31 mouse cellular contexts compared by ENCODE assay signal in the genomic region with DNA sequence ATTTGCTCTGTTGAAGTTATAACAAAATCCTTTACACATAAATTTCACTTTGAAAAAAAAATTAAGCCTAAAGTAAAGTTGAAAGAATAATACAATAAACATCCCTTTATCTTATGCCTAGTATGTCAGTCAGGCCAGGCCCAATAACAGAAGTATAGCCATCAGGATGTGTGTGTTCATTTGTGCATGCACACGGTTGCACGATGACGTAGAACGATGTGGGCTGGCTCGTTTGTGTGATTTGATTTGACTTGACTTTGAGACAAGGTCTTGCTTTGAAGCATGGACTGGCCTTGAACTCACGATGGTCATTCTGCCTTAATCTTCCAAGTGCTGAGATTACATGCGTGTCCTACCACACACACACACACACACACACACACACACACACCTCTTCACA. TPM values are rescaled to one million over a fixed set of nuclear protein-coding genes. Genes with fewer than 3 reads are reported as not detected.
DNase-seq lines count a peak whose midpoint lies in the region; ATAC-seq and TF ChIP-seq lines count a peak whose summit lies in the region.
"Had no signal": no experiment of that assay in that cellular context is flagged by ENCODE, and none has a peak within 500 bp of the region (broad histone marks: within the 10 kb centered on the region; RNA-seq: fewer than 3 reads in every experiment).

No protein-coding gene starts in this region.

- H3K9me3 ChIP-seq in midbrain, embryonic 11.5 days (ENCODE audit: control insufficient read depth, low read length), result no peaks in the 10 kb centered on the region
- H3K9me3 ChIP-seq: embryonic facial prominence, embryonic 13.5 days; embryonic facial prominence, embryonic 15.5 days; forebrain, embryonic 10.5 days; forebrain, embryonic 12.5 days; forebrain, embryonic 15.5 days; G1E had no signal

- TF ChIP-seq POLR2A in bone marrow macrophage, adult 2 months (IDR thresholded peaks at IDR 0.05; ENCODE audit: borderline replicate concordance, low read depth, low read length), result no peak

- no peak overlapping the region for H3K4me3 ChIP-seq in bone marrow macrophage, adult 2 months (ENCODE audit: insufficient read depth, low read length)
- no peak overlapping the region for H3K4me3 ChIP-seq in midbrain, embryonic 11.5 days (ENCODE audit: low read depth, low read length)
- H3K4me3 ChIP-seq: embryonic facial prominence, embryonic 13.5 days; embryonic facial prominence, embryonic 15.5 days; erythroblast, embryonic 14.5 days; forebrain, embryonic 10.5 days; forebrain, embryonic 12.5 days; forebrain, embryonic 15.5 days had no signal

- H3K27ac ChIP-seq in bone marrow macrophage, adult 2 months (ENCODE audit: insufficient read depth, low read depth, low read length), result peak overlapping the region; percentile 99
- H3K27ac ChIP-seq in midbrain, embryonic 11.5 days (ENCODE audit: low read depth, low read length), result no peak overlapping the region
- H3K27ac ChIP-seq: embryonic facial prominence, embryonic 13.5 days; embryonic facial prominence, embryonic 15.5 days; forebrain, embryonic 10.5 days; forebrain, embryonic 12.5 days; forebrain, embryonic 15.5 days had no signal

- no peaks in the 10 kb centered on the region for H3K36me3 ChIP-seq in midbrain, embryonic 11.5 days (ENCODE audit: control insufficient read depth, insufficient read depth, low read length)
- H3K36me3 ChIP-seq: embryonic facial prominence, embryonic 13.5 days; embryonic facial prominence, embryonic 15.5 days; forebrain, embryonic 10.5 days; forebrain, embryonic 12.5 days; forebrain, embryonic 15.5 days; G1E had no signal

- DNase-seq in B cell, adult 2 months, result peak; percentile 49 to 52
- DNase-seq in midbrain, embryonic 11.5 days (ENCODE audit: low spot score, missing footprints), result no peak
- DNase-seq in lung, postnatal 10 days, result no peak
- no peak for DNase-seq in gastrocnemius, adult 18-20 months (ENCODE audit: low spot score)
- DNase-seq: adrenal gland, adult 8-10 months; adrenal gland, postnatal 14 days; adrenal gland, postnatal 36 days; cerebellum, adult 11 months; cerebellum, adult 18-20 months; cerebellum, adult 8-10 months; cerebellum, adult 9-11 months; cerebellum, postnatal 14 days; cerebellum, postnatal 36 days; embryo, embryonic 11 days; forebrain, postnatal 0 days had no signal

- ATAC-seq in neutrophil, adult 5-6 weeks (ENCODE audit: extremely low read depth, insufficient number of reproducible peaks, low FRiP score, poor library complexity, severe bottlenecking), result peak; percentile 53; the same call in 1 of the 2 replicates
- ATAC-seq in midbrain, embryonic 11.5 days (ENCODE audit: low FRiP score), result no peak
- ATAC-seq: activated CD4-positive, CD25-positive, alpha-beta regulatory T cell, adult 4 months; CD4-positive, CD25-positive, alpha-beta regulatory T cell, adult 4 months; forebrain, embryonic 15.5 days; forebrain, postnatal 0 days; Patski had no signal

- no peaks in the 10 kb centered on the region for H3K27me3 ChIP-seq in midbrain, embryonic 11.5 days (ENCODE audit: control insufficient read depth, insufficient read depth, low read length)
- H3K27me3 ChIP-seq: CH12.LX; embryonic facial prominence, embryonic 13.5 days; embryonic facial prominence, embryonic 15.5 days; forebrain, embryonic 12.5 days; forebrain, embryonic 15.5 days; Patski had no signal

- no peak overlapping the region for H3K4me2 ChIP-seq in midbrain, embryonic 11.5 days
- H3K4me2 ChIP-seq: embryonic facial prominence, embryonic 13.5 days; embryonic facial prominence, embryonic 15.5 days; forebrain, embryonic 12.5 days; forebrain, embryonic 15.5 days had no signal

- 92% methylated on average over 7 of the region's 7 CpGs for WGBS in midbrain, embryonic 11.5 days

- TF ChIP-seq CTCF in bone marrow macrophage, adult 2 months (IDR thresholded peaks at IDR 0.05; ENCODE audit: low read depth, low read length), result no peak

- H3K4me1 ChIP-seq in bone marrow macrophage, adult 2 months (ENCODE audit: control insufficient read depth, insufficient read depth, low read length), result peaks cover 43% of the 10 kb centered on the region
- H3K4me1 ChIP-seq in midbrain, embryonic 11.5 days (ENCODE audit: control insufficient read depth, insufficient read depth, low read length), result no peaks in the 10 kb centered on the region
- H3K4me1 ChIP-seq: forebrain, embryonic 10.5 days; forebrain, embryonic 12.5 days; forebrain, embryonic 15.5 days had no signal

- H3K9ac ChIP-seq in midbrain, embryonic 11.5 days (ENCODE audit: low read length), result no peak overlapping the region
- H3K9ac ChIP-seq: embryonic facial prominence, embryonic 13.5 days; embryonic facial prominence, embryonic 15.5 days; forebrain, embryonic 12.5 days; forebrain, embryonic 15.5 days; forebrain, postnatal 0 days had no signal

RNA-seq across cellular contexts. Expression of a gene that starts 12.4 kb away (rescaled TPM):
- polyA plus RNA-seq in bone marrow macrophage, adult 2 months (2012; ENCODE audit: insufficient read depth, insufficient read length, missing spikeins), result 854 and 867 TPM in 2 replicates
- total RNA-seq in neutrophil, adult 5-6 weeks (2017), result 293 and 313 TPM in 2 replicates
- 2.9 and 3.4 TPM in 2 replicates for polyA plus RNA-seq in midbrain, embryonic 11.5 days (2014; fragmentation: Nextera tagmentation; extraction: Ambion mirVana)
- total RNA-seq in gastrocnemius, adult 18-20 months (2021), result under 1 TPM in 1 of 2 experiments, not detected in 1; 0.21 TPM

RNA-seq across cellular contexts. Expression of a gene that starts 16.7 kb away (rescaled TPM):
- polyA plus RNA-seq in bone marrow macrophage, adult 2 months (2012; ENCODE audit: insufficient read depth, insufficient read length, missing spikeins), result not detected in 2 replicates
- total RNA-seq in neutrophil, adult 5-6 weeks (2017), result 5.9 and 7.4 TPM in 2 replicates
- not detected in 2 replicates for polyA plus RNA-seq in midbrain, embryonic 11.5 days (2014; fragmentation: Nextera tagmentation; extraction: Ambion mirVana)
- total RNA-seq in gastrocnemius, adult 18-20 months (2021), result not detected
- total RNA-seq: adrenal gland, postnatal 36 days; common myeloid progenitor, adult 5-6 weeks; forebrain, postnatal 0 days; G1E had no signal
- polyA plus RNA-seq: brain, embryonic 14.5 days; embryonic facial prominence, embryonic 11.5 days; embryonic facial prominence, embryonic 13.5 days; embryonic facial prominence, embryonic 15.5 days; erythroblast, embryonic 14.5 days; forebrain, embryonic 10.5 days; forebrain, embryonic 12.5 days; forebrain, embryonic 15.5 days; forebrain, postnatal 0 days; G1E; Patski had no signal

RNA-seq across cellular contexts. Expression of a gene that starts 25.1 kb away (rescaled TPM):
- polyA plus RNA-seq in bone marrow macrophage, adult 2 months (2012; ENCODE audit: insufficient read depth, insufficient read length, missing spikeins), result 47.2 and 51.5 TPM in 2 replicates
- total RNA-seq in neutrophil, adult 5-6 weeks (2017), result 32.1 and 33.5 TPM in 2 replicates
- polyA plus RNA-seq in midbrain, embryonic 11.5 days (2014; fragmentation: Nextera tagmentation; extraction: Ambion mirVana), result 7.2 and 7.3 TPM in 2 replicates
- total RNA-seq in gastrocnemius, adult 18-20 months (2021), result 10 to 100 TPM; 56.2 to 60.8 TPM

RNA-seq across cellular contexts. Expression of a gene that starts 25.8 kb away (rescaled TPM):
- polyA plus RNA-seq in bone marrow macrophage, adult 2 months (2012; ENCODE audit: insufficient read depth, insufficient read length, missing spikeins), result 33.0 and 39.4 TPM in 2 replicates
- total RNA-seq in neutrophil, adult 5-6 weeks (2017), result 26.3 and 26.9 TPM in 2 replicates
- 45.8 and 48.8 TPM in 2 replicates for polyA plus RNA-seq in midbrain, embryonic 11.5 days (2014; fragmentation: Nextera tagmentation; extraction: Ambion mirVana)
- total RNA-seq in gastrocnemius, adult 18-20 months (2021), result 10 to 100 TPM; 21.9 to 26.8 TPM

RNA-seq across cellular contexts. Expression of a gene that starts 32.6 kb away (rescaled TPM):
- polyA plus RNA-seq in bone marrow macrophage, adult 2 months (2012; ENCODE audit: insufficient read depth, insufficient read length, missing spikeins), result 32.5 and 39.2 TPM in 2 replicates
- 1.5 and 2.6 TPM in 2 replicates for total RNA-seq in neutrophil, adult 5-6 weeks (2017)
- 32.4 and 40.2 TPM in 2 replicates for polyA plus RNA-seq in midbrain, embryonic 11.5 days (2014; fragmentation: Nextera tagmentation; extraction: Ambion mirVana)
- total RNA-seq in gastrocnemius, adult 18-20 months (2021), result not detected

Comparison
In these comparisons a context has a peak if more than half of its experiments do, and no peak if none do; other contexts are left out.
1. DNase-seq: peak in B cell, adult 2 months (2 of 2); none in midbrain, embryonic 11.5 days (single experiment), lung, postnatal 10 days (single experiment) and gastrocnemius, adult 18-20 months (single experiment).
2. RNA of a gene that starts 12.4 kb away (total RNA-seq): 293 to 313 TPM in neutrophil, adult 5-6 weeks; 0.21 TPM in gastrocnemius, adult 18-20 months; every median in the first group is over 100 times any median in the second.